Mouse (Mus musculus) limb, embryonic 14.5 days (tissue): Measurements from ENCODE around the gene Rxfp2. TPM values are rescaled to one million over a fixed set of nuclear protein-coding genes. Genes with fewer than 3 reads are reported as not detected.
A peak's percentile ranks its signal among the peaks of the same experiment; 100 is the strongest.

Experiments used
- ATAC-seq: fragments of 200-750 bp; cut with Nextera tagmentation; 2 replicates; pipeline ENCODE4 v1.8.0; 2017; ENCODE audit warnings: low read depth, moderate number of reproducible peaks, moderate TSS enrichment; ENCODE audit not compliant: low FRiP score
- DNase-seq: peaks from one replicate; pipeline ENCODE4 v3.0.0-alpha.2; 2015; ENCODE audit warnings: low spot score
- H3K27ac ChIP-seq: fragments of 300-500 bp; sonication (generic); replicated peaks from 2 replicates; pipeline ENCODE4 v1.5.1; 2014; ENCODE audit warnings: low read depth, mild to moderate bottlenecking, low read length, moderate library complexity, mixed read lengths
- H3K27me3 ChIP-seq: fragments of 300-500 bp; sonication (generic); 2 replicates; pipeline ENCODE4 v1.6.1; 2014; ENCODE audit warnings: low read length, mixed read lengths; ENCODE audit not compliant: control insufficient read depth, insufficient read depth
- H3K36me3 ChIP-seq: fragments of 300-500 bp; sonication (generic); 2 replicates; pipeline ENCODE4 v1.6.1; 2014; ENCODE audit warnings: mild to moderate bottlenecking, low read length, moderate library complexity, mixed read lengths; ENCODE audit not compliant: control insufficient read depth, insufficient read depth
- H3K4me1 ChIP-seq: fragments of 300-500 bp; sonication (generic); 2 replicates; pipeline ENCODE4 v1.6.1; 2014; ENCODE audit warnings: antibody characterized with exemption, low read length, mixed read lengths; ENCODE audit not compliant: control insufficient read depth, insufficient read depth
- H3K4me2 ChIP-seq: fragments of 300-500 bp; sonication (generic); replicated peaks from 2 replicates; pipeline ENCODE4 v1.6.1; 2014; ENCODE audit warnings: low read depth, mild to moderate bottlenecking, low read length, moderate library complexity; ENCODE audit not compliant: severe bottlenecking
- H3K4me3 ChIP-seq: fragments of 300-500 bp; sonication (generic); replicated peaks from 2 replicates; pipeline ENCODE4 v1.5.1; 2014; ENCODE audit warnings: low read length
- H3K9ac ChIP-seq: fragments of 300-500 bp; sonication (generic); 2 replicates; pipeline ENCODE4 v1.6.1; 2014; ENCODE audit warnings: mild to moderate bottlenecking, low read depth, low read length, moderate library complexity; ENCODE audit not compliant: severe bottlenecking
- H3K9me3 ChIP-seq: fragments of 300-500 bp; sonication (generic); 2 replicates; pipeline ENCODE4 v1.6.1; 2016; ENCODE audit warnings: low read length; ENCODE audit not compliant: control insufficient read depth
- POLR2A ChIP-seq: fragments of 200-500 bp; IDR thresholded peaks from 2 replicates; pipeline ENCODE4 v1.8.0; 2012; ENCODE audit warnings: inconsistent platforms, mild to moderate bottlenecking, moderate library complexity, borderline replicate concordance; ENCODE audit not compliant: insufficient read depth, insufficient read length; ENCODE audit errors: extremely low read depth
- WGBS: fragments of 180-500 bp; shearing (Covaris S2); extraction: QIAGEN DNeasy Blood & Tissue Kit; methylation state at CpG from one replicate; pipeline ENCODE4 v1.1.7; 2014; 5-methylcytosine and 5-hydroxymethylcytosine counted together
- polyA plus RNA-seq, 2 experiments: library from polyadenylated mRNA; depleted of rRNA in 1 of 2; stranded (reverse) in 1 of 2; unstranded in 1 of 2; fragments of >200 nt; fragmentation: Nextera tagmentation in 1 of 2; extraction: Ambion mirVana in 1 of 2; gene quantifications; 2 replicates each; pipeline versions ENCODE4 v1.2.1 to v1.2.3; 2012 to 2014

Gene Rxfp2
- polyA plus RNA-seq, 2 experiments = 0.19 to 2.8 TPM

GRCm38 (mm10) chr5:150061086-150061485 is 42.6 kb downstream of the Rxfp2 start:
- TF ChIP-seq POLR2A = no peak
- WGBS = 92% methylated on average over 9 of the region's 9 CpGs
- H3K27me3 ChIP-seq = no peaks in the 10 kb centered on the region
- H3K4me3 ChIP-seq = no peak overlapping the region
- H3K9ac ChIP-seq = no peak overlapping the region
- ATAC-seq = no peak
- H3K4me2 ChIP-seq = no peak overlapping the region
- peaks cover 7% of the 10 kb centered on the region; the same call in 1 of the 2 replicates for H3K9me3 ChIP-seq
- no peaks in the 10 kb centered on the region for H3K4me1 ChIP-seq
- H3K27ac ChIP-seq = no peak overlapping the region
- H3K36me3 ChIP-seq = no peaks in the 10 kb centered on the region
- no peak for DNase-seq

GRCm38 (mm10) chr5:150064286-150064685 is 45.8 kb downstream of the Rxfp2 start:
- DNase-seq (no peak), ATAC-seq (no peak)
- Histone ChIP-seq H3K27ac (no peak overlapping the region), H3K4me1 (no peaks in the 10 kb centered on the region), H3K9ac (no peak overlapping the region), H3K9me3 (no peaks in the 10 kb centered on the region), H3K27me3 (no peaks in the 10 kb centered on the region), H3K4me3 (no peak overlapping the region), H3K4me2 (no peak overlapping the region), H3K36me3 (no peaks in the 10 kb centered on the region)
- WGBS = 68% methylated on average over 10 of the region's 10 CpGs
- no peak for TF ChIP-seq POLR2A

- Histone ChIP-seq H3K27me3 (no peaks in the 10 kb centered on the region), H3K9ac (no peak overlapping the region), H3K36me3 (no peaks in the 10 kb centered on the region), H3K27ac (no peak overlapping the region), H3K4me1 (no peaks in the 10 kb centered on the region), H3K9me3 (no peaks in the 10 kb centered on the region), H3K4me2 (no peak overlapping the region; the same call in 1 of the 2 replicates), H3K4me3 (no peak overlapping the region)
- DNase-seq (peak; percentile 37), ATAC-seq (no peak)
- WGBS = 13% methylated on average over 10 of the region's 10 CpGs
- TF ChIP-seq POLR2A = no peak
These were observed 51.6 kb downstream of the Rxfp2 start for GRCm38 (mm10) chr5:150070086-150070485.

GRCm38 (mm10) chr5:150071738-150072137 is 53.3 kb downstream of the Rxfp2 start:
- H3K27ac ChIP-seq = no peak overlapping the region
- no peak for TF ChIP-seq POLR2A
- no peak overlapping the region for H3K4me3 ChIP-seq
- no peaks in the 10 kb centered on the region for H3K27me3 ChIP-seq
- H3K9me3 ChIP-seq = no peaks in the 10 kb centered on the region
- no peak overlapping the region for H3K9ac ChIP-seq
- H3K4me1 ChIP-seq = no peaks in the 10 kb centered on the region
- DNase-seq (peak; percentile 50), ATAC-seq (peak; percentile 37; the same call in 1 of the 2 replicates)
- H3K4me2 ChIP-seq = no peak overlapping the region
- H3K36me3 ChIP-seq = no peaks in the 10 kb centered on the region

GRCm38 (mm10) chr5:150079866-150080797 is 61.7 kb downstream of the Rxfp2 start:
- ATAC-seq (peak; percentile 57; the same call in 1 of the 2 replicates), DNase-seq (peak; percentile 37)
- Histone ChIP-seq H3K4me1 (no peaks in the 10 kb centered on the region), H3K36me3 (no peaks in the 10 kb centered on the region), H3K27ac (no peak overlapping the region), H3K9me3 (no peaks in the 10 kb centered on the region), H3K4me2 (0 out of 2 replicates have a peak overlapping the region, but pooled peaks have one; percentile 18), H3K4me3 (no peak overlapping the region), H3K27me3 (no peaks in the 10 kb centered on the region), H3K9ac (no peak overlapping the region)
- TF ChIP-seq POLR2A = no peak
- WGBS = 28% methylated on average over 12 of the region's 12 CpGs
